Mouse (Mus musculus) neural tube, embryonic 12.5 days (tissue): Measurements from ENCODE around the gene Zfp663. TPM values are rescaled to one million over a fixed set of nuclear protein-coding genes. Genes with fewer than 3 reads are reported as not detected.

ENCODE experiments used
- ATAC-seq: fragments of 200-750 bp; cut with Nextera tagmentation; 2 replicates; pipeline ENCODE4 v1.8.0; 2017; ENCODE audit warnings: low read depth, mild to moderate bottlenecking, moderate TSS enrichment, moderate library complexity; ENCODE audit not compliant: low FRiP score
- H3K27ac ChIP-seq: fragments of 300-500 bp; sonication (generic); 2 replicates; pipeline ENCODE4 v1.5.1; 2016
- H3K27me3 ChIP-seq: fragments of 300-500 bp; sonication (generic); replicated peaks from 2 replicates; pipeline ENCODE4 v1.6.1; 2016; ENCODE audit warnings: mild to moderate bottlenecking
- H3K36me3 ChIP-seq: fragments of 300-500 bp; sonication (generic); 2 replicates; pipeline ENCODE4 v1.6.1; 2016; ENCODE audit warnings: mild to moderate bottlenecking
- H3K4me1 ChIP-seq: fragments of 300-500 bp; sonication (generic); 2 replicates; pipeline ENCODE4 v1.6.1; 2016
- H3K4me2 ChIP-seq: fragments of 300-500 bp; sonication (generic); replicated peaks from 2 replicates; pipeline ENCODE4 v1.6.1; 2016; ENCODE audit warnings: mild to moderate bottlenecking
- H3K4me3 ChIP-seq: fragments of 300-500 bp; sonication (generic); 2 replicates; pipeline ENCODE4 v1.5.1; 2016
- H3K9ac ChIP-seq: fragments of 300-500 bp; sonication (generic); 2 replicates; pipeline ENCODE4 v1.6.1; 2016; ENCODE audit warnings: mild to moderate bottlenecking
- H3K9me3 ChIP-seq: fragments of 300-500 bp; sonication (generic); 2 replicates; pipeline ENCODE4 v1.6.1; 2016; ENCODE audit warnings: mild to moderate bottlenecking
- WGBS: fragments of 180-500 bp; shearing (Covaris S2); methylation state at CpG from one replicate; pipeline ENCODE4 v1.1.7; 2016; 5-methylcytosine and 5-hydroxymethylcytosine counted together
- polyA plus RNA-seq: library from polyadenylated mRNA; unstranded; fragments of >200 nt; fragmentation: Nextera tagmentation; extraction: Ambion mirVana; gene quantifications from 2 replicates; pipeline ENCODE4 v1.2.1, GENCODE M21; 2016

Gene Zfp663
- polyA plus RNA-seq: 5.4 and 6.3 TPM in 2 replicates

- H3K4me2 ChIP-seq: peak within 1 kb of the TSS; percentile 75
- 0% methylated on average over 27 of the region's 27 CpGs for WGBS
- H3K9me3 ChIP-seq: no peaks in the 10 kb centered on the region
- peak within 1 kb of the TSS; percentile 44 for H3K4me3 ChIP-seq
- no peaks in the 10 kb centered on the region for H3K36me3 ChIP-seq
- peaks cover 23% of the 10 kb centered on the region for H3K4me1 ChIP-seq
- H3K27ac ChIP-seq: 0 out of 2 replicates have a peak within 1 kb of the TSS, but pooled peaks have one; percentile 39
- H3K27me3 ChIP-seq: no peaks in the 10 kb centered on the region; the same call in 1 of the 2 replicates
- peak; percentile 23; the same call in 1 of the 2 replicates for ATAC-seq
- H3K9ac ChIP-seq: peak within 1 kb of the TSS; percentile 71
Measured at GRCm38 (mm10) chr2:165368496-165368895, at the start of gene Zfp663. Zfp663 (minus strand) TSS chr2:165368729.

DNA sequence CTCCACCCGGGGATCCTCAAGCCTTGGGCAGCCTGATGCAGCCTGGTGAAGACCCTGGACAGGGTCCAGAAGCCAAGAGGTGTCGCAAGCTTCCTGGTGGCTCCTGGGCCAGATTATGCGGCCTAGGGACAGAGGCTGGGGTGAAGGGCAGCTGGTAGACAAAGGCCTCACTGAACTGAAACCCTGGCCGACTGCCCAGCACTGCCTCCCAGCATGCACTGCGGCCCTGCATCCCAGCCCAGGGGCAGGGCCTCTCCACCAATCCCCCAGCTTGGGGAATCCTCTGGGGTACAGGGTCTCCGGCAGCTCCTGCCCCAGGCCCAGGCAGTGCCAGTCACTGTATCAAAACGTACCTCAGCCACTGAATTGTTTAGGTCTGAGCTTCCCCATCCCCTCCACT lies 48.8 kb upstream of the Zfp663 start:
- ATAC-seq: no peak
- no peak overlapping the region for H3K9ac ChIP-seq
- H3K27ac ChIP-seq: no peak overlapping the region

GRCm38 (mm10) chr2:165415795-165416194 lies 47.3 kb upstream of the Zfp663 start:
- Histone ChIP-seq H3K9ac (no peak overlapping the region), H3K4me2 (no peak overlapping the region), H3K36me3 (no peaks in the 10 kb centered on the region), H3K4me1 (peaks cover 16% of the 10 kb centered on the region), H3K4me3 (no peak overlapping the region), H3K9me3 (no peaks in the 10 kb centered on the region), H3K27me3 (no peaks in the 10 kb centered on the region), H3K27ac (no peak overlapping the region)
- no peak for ATAC-seq
- WGBS: 74% methylated on average over 6 of the region's 6 CpGs

More for the DNA sequence above, 48.8 kb upstream of the Zfp663 start:
- Histone ChIP-seq H3K9me3 (no peaks in the 10 kb centered on the region), H3K4me3 (no peak overlapping the region), H3K4me2 (no peak overlapping the region), H3K4me1 (peaks cover 16% of the 10 kb centered on the region), H3K36me3 (no peaks in the 10 kb centered on the region), H3K27me3 (no peaks in the 10 kb centered on the region)
- 65% methylated on average over 7 of the region's 7 CpGs for WGBS

DNA sequence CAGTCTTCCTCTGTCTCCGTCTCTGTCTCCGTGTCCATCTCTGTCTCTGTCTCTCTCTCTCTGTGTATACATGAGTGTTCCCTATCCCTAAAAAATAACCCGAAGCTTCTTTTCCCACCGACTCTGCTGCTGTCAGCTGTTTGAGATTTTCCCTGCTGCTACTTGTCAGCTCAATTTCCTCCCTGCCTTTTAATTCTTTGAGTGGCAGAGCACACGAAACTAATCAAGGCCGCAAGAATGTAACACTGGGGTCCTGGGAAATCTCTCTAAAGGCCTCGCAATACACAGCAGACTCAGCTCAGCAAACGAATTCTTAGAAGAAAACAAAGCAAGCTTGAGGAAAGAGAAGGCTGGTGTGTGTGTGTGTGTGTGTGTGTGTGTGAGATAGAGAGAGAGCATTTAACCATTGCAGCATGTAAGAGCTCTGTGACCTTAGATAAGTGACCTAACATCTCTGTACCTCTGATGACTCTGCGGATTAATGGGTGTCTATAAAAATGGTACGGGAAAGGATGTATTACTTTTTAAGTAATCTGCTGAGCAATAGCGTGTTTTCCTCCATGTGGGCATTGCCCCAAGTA lies 46.7 kb upstream of the Zfp663 start:
- Histone ChIP-seq H3K4me1 (peaks cover 16% of the 10 kb centered on the region), H3K27ac (no peak overlapping the region), H3K4me2 (no peak overlapping the region), H3K9me3 (no peaks in the 10 kb centered on the region), H3K36me3 (no peaks in the 10 kb centered on the region), H3K27me3 (no peaks in the 10 kb centered on the region), H3K4me3 (no peak overlapping the region), H3K9ac (no peak overlapping the region)
- ATAC-seq: no peak
- WGBS: 70% methylated on average over 11 of the region's 11 CpGs

DNA sequence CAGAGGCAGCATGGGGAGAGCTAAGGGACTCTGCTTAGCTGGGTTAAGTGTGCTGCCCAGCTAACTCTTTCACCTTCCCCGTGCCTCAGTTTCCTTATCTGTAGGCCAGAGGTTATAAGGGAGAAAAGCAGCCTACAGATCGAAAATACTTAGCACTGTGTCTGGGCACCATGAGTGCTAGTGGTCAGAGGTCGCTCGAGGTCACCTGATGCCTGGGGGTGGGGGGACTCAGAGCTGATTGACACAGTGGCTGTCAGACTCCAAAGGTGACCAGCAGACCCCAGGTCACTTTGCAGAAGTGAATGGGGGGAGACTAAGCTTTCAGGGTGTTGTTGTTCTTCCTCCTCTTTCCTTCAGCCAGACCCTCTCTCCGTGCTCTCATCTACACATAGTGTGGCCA lies 45.8 kb upstream of the Zfp663 start:
- no peak overlapping the region for H3K27ac ChIP-seq
- no peak overlapping the region for H3K9ac ChIP-seq
- H3K4me3 ChIP-seq: no peak overlapping the region
- H3K4me1 ChIP-seq: peaks cover 9% of the 10 kb centered on the region; the same call in 1 of the 2 replicates
- no peaks in the 10 kb centered on the region for H3K36me3 ChIP-seq
- no peak overlapping the region for H3K4me2 ChIP-seq
- H3K27me3 ChIP-seq: no peaks in the 10 kb centered on the region; the same call in 1 of the 2 replicates
- ATAC-seq: no peak
- 84% methylated on average over 5 of the region's 5 CpGs for WGBS
- no peaks in the 10 kb centered on the region for H3K9me3 ChIP-seq

DNA sequence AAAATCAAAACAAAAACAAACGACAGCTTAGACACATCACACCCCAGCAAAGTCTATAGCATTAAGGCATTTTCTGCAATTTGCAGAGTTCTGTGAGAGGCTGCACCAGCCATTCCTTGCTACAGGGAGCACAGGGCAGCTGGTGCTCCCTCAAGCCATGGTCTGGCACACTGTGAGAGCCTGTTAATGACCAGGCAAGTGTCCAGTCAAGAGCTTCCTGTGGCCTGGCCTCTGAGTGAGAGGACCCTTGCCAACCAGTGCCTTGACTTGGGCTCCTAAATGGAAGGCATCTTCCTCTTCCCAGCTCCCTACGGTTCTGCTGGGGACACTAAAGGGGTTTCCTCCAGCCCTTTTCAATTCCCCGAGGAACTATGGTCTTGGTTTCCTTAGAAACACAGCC lies 45.4 kb upstream of the Zfp663 start:
- Histone ChIP-seq H3K4me2 (no peak overlapping the region), H3K27me3 (no peaks in the 10 kb centered on the region; the same call in 1 of the 2 replicates), H3K27ac (no peak overlapping the region), H3K36me3 (no peaks in the 10 kb centered on the region), H3K9me3 (no peaks in the 10 kb centered on the region), H3K4me3 (no peak overlapping the region), H3K9ac (no peak overlapping the region), H3K4me1 (peaks cover 8% of the 10 kb centered on the region; the same call in 1 of the 2 replicates)
- ATAC-seq: no peak
- 56% methylated on average over 3 of the region's 3 CpGs for WGBS

DNA sequence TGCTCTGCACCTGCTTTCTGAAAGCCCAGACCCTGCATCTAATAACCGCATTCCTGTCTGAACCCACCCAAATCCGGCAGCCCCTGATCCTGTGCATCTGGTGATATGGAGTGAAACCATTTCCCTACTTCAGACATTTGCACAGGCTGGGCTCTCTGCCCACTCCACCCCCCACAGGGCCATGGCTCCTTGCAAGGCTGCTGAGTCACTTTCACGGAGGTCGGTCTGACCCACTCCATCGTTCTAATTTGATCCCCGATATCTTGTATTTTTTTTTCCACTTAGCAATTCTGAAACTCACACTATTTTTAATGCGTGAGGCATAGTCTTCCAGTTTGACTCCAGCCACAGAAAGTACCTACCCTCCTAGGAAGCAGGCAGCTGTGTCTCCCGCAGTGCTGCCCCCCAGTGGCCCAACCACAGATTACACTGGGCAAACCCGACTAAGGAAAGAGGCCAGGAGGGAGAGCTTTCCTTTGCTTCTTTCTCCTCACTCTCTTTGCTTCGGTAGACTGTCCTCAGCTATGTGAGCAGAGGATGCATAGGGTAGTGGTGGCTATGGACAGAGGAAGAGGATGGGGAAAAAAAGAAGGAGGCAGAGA lies 39.3 kb upstream of the Zfp663 start:
- H3K4me3 ChIP-seq: no peak overlapping the region
- H3K4me2 ChIP-seq: no peak overlapping the region
- H3K27ac ChIP-seq: no peak overlapping the region
- H3K9me3 ChIP-seq: no peaks in the 10 kb centered on the region
- WGBS: 51% methylated on average over 10 of the region's 10 CpGs
- no peak overlapping the region for H3K9ac ChIP-seq
- no peak for ATAC-seq
- H3K36me3 ChIP-seq: no peaks in the 10 kb centered on the region
- no peaks in the 10 kb centered on the region; the same call in 1 of the 2 replicates for H3K27me3 ChIP-seq
- H3K4me1 ChIP-seq: no peaks in the 10 kb centered on the region

- no peak overlapping the region for H3K4me2 ChIP-seq
- no peaks in the 10 kb centered on the region for H3K4me1 ChIP-seq
- ATAC-seq: no peak
- no peaks in the 10 kb centered on the region; the same call in 1 of the 2 replicates for H3K27me3 ChIP-seq
- H3K9me3 ChIP-seq: no peaks in the 10 kb centered on the region
- 72% methylated on average over 6 of the region's 6 CpGs for WGBS
- no peaks in the 10 kb centered on the region for H3K36me3 ChIP-seq
- H3K27ac ChIP-seq: no peak overlapping the region
- H3K9ac ChIP-seq: no peak overlapping the region
- H3K4me3 ChIP-seq: no peak overlapping the region
Measured at GRCm38 (mm10) chr2:165405351-165405750, 36.8 kb upstream of the Zfp663 start.

GRCm38 (mm10) chr2:165404951-165405350 lies 36.4 kb upstream of the Zfp663 start:
- 76% methylated on average over 9 of the region's 9 CpGs for WGBS

DNA sequence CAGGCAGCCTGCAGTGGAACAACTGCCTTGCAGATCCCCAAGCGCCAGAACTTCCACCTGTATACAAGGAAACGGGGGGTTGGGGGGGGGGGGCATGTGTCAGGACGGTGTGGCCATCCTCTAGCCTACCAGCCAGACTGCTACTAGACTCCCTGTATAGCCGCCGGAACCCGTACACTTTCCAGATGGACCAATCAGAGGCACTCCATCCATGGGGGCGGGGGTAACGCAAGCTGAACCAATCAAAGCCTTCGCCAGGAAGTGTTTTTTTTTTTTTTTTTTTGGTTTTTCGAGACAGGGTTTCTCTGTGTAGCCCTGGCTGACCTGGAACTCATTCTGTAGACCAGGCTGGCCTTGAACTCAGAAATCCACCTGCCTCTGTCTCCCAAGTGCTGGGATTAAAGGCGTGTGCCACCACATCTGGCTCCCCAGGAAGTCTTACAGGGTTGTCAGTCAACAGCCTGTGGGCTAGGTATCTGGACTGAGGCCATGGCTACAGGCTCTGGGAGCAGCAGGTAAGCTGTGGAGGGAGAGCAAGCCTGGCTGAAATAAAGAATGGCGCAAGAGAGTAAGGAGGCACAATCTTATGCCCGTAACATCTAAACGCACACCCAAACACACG lies 29.7 kb upstream of the Zfp663 start:
- H3K4me2 ChIP-seq: 0 out of 2 replicates have a peak overlapping the region, but pooled peaks have one; percentile 20
- WGBS: 63% methylated on average over 14 of the region's 15 CpGs
- H3K27ac ChIP-seq: no peak overlapping the region
- H3K4me1 ChIP-seq: peaks cover 18% of the 10 kb centered on the region
- H3K9ac ChIP-seq: no peak overlapping the region
- no peak for ATAC-seq
- no peaks in the 10 kb centered on the region for H3K36me3 ChIP-seq
- H3K9me3 ChIP-seq: no peaks in the 10 kb centered on the region
- H3K4me3 ChIP-seq: no peak overlapping the region
- no peaks in the 10 kb centered on the region for H3K27me3 ChIP-seq

More at GRCm38 (mm10) chr2:165404951-165405350, 36.4 kb upstream of the Zfp663 start:
- no peak overlapping the region for H3K9ac ChIP-seq
- H3K4me1 ChIP-seq: no peaks in the 10 kb centered on the region
- ATAC-seq: no peak
- H3K36me3 ChIP-seq: no peaks in the 10 kb centered on the region
- H3K4me3 ChIP-seq: no peak overlapping the region
- no peaks in the 10 kb centered on the region; the same call in 1 of the 2 replicates for H3K27me3 ChIP-seq
- no peak overlapping the region for H3K27ac ChIP-seq
- H3K9me3 ChIP-seq: no peaks in the 10 kb centered on the region
- no peak overlapping the region for H3K4me2 ChIP-seq

GRCm38 (mm10) chr2:165397502-165398163 lies 29.1 kb upstream of the Zfp663 start:
- ATAC-seq: no peak
- no peaks in the 10 kb centered on the region for H3K27me3 ChIP-seq
- H3K4me2 ChIP-seq: peak overlapping the region; percentile 20; the same call in 1 of the 2 replicates
- H3K9ac ChIP-seq: no peak overlapping the region
- peaks cover 18% of the 10 kb centered on the region for H3K4me1 ChIP-seq
- no peaks in the 10 kb centered on the region for H3K36me3 ChIP-seq
- H3K4me3 ChIP-seq: no peak overlapping the region
- 75% methylated on average over 23 of the region's 23 CpGs for WGBS
- no peak overlapping the region for H3K27ac ChIP-seq
- H3K9me3 ChIP-seq: no peaks in the 10 kb centered on the region
